Mouse (Mus musculus) MEL (cell line): ENCODE data around the gene Rdh5. TPM values are rescaled to one million over a fixed set of nuclear protein-coding genes. Genes with fewer than 3 reads are reported as not detected.

Experiments used
- DNase-seq: peaks from one replicate; pipeline ENCODE4 v3.0.0; 2011; ENCODE audit warnings: low read depth, low spot score
- H3K27ac ChIP-seq: 2 replicates; pipeline ENCODE4 v1.5.1; 2012; ENCODE audit warnings: low read depth, mild to moderate bottlenecking, control low read depth, low read length, moderate library complexity; ENCODE audit not compliant: control insufficient read depth
- H3K27me3 ChIP-seq, 2 experiments: fragments of 150-350 bp in 1 of 2; sonication (generic) in 1 of 2; 2 replicates each; pipeline ENCODE4 v1.6.1; 2012; ENCODE audit warnings: low read length in 2 of 2, mild to moderate bottlenecking in 2 of 2, improper control_type of control experiment in 1 of 2, moderate library complexity in 1 of 2; ENCODE audit not compliant: insufficient read depth in 2 of 2, control insufficient read depth in 1 of 2
- H3K36me3 ChIP-seq, 2 experiments: 2 replicates each; pipeline ENCODE4 v1.6.1; 2012 to 2014; ENCODE audit warnings: low read length in 2 of 2, improper control_type of control experiment in 1 of 2, inconsistent platforms in 1 of 2, mild to moderate bottlenecking in 1 of 2; ENCODE audit not compliant: insufficient read depth in 2 of 2, control insufficient read depth in 1 of 2
- H3K4me1 ChIP-seq, 2 experiments: fragments of 150-350 bp in 1 of 2; sonication (generic) in 1 of 2; 2 replicates each; pipeline ENCODE4 v1.6.1; 2012; ENCODE audit warnings: low read length in 2 of 2, improper control_type of control experiment in 1 of 2, mild to moderate bottlenecking in 1 of 2; ENCODE audit not compliant: insufficient read depth in 2 of 2, control insufficient read depth in 1 of 2
- H3K4me3 ChIP-seq, 2 experiments: fragments of 150-350 bp in 1 of 2; sonication (generic) in 1 of 2; 2 replicates each; pipeline ENCODE4 v1.5.1; 2012; ENCODE audit warnings: low read depth in 2 of 2, low read length in 2 of 2, mild to moderate bottlenecking in 2 of 2, moderate library complexity in 2 of 2, control low read depth in 1 of 2, improper control_type of control experiment in 1 of 2; ENCODE audit not compliant: control insufficient read depth in 1 of 2, insufficient read depth in 1 of 2
- H3K79me2 ChIP-seq: 2 replicates; pipeline ENCODE4 v1.6.1; 2012; ENCODE audit warnings: mild to moderate bottlenecking, low read length, moderate library complexity; ENCODE audit not compliant: control insufficient read depth, poor library complexity, insufficient read depth
- H3K9ac ChIP-seq: 2 replicates; pipeline ENCODE4 v1.6.1; 2012; ENCODE audit warnings: low read depth, mild to moderate bottlenecking, control low read depth, low read length, moderate library complexity; ENCODE audit not compliant: control insufficient read depth, poor library complexity, severe bottlenecking
- H3K9me3 ChIP-seq: fragments of 150-350 bp; sonication (generic); replicated peaks from 2 replicates; pipeline ENCODE4 v1.6.1; 2012; ENCODE audit warnings: mild to moderate bottlenecking, low read length, improper control_type of control experiment, moderate library complexity; ENCODE audit not compliant: insufficient read depth
- CHD1 ChIP-seq: IDR thresholded peaks from 2 replicates; pipeline ENCODE4 v1.6.1; 2012; ENCODE audit warnings: low read depth, mild to moderate bottlenecking, inconsistent platforms, low read length, improper control_type of control experiment
- CTCF ChIP-seq, 3 experiments: IDR thresholded peaks in 2 of 3; conservative IDR thresholded peaks in 1 of 3; 2 replicates each; pipeline ENCODE4 v1.5.1; 2011 to 2012; ENCODE audit warnings: low read length in 3 of 3, low read depth in 2 of 3, mild to moderate bottlenecking in 2 of 3, improper control_type of control experiment in 1 of 3, inconsistent platforms in 1 of 3, mixed read lengths in 1 of 3, moderate library complexity in 1 of 3; ENCODE audit not compliant: control insufficient read depth in 1 of 3, insufficient read depth in 1 of 3, poor library complexity in 1 of 3, severe bottlenecking in 1 of 3
- ELF1 ChIP-seq: IDR thresholded peaks from 2 replicates; pipeline ENCODE4 v1.6.1; 2014; ENCODE audit warnings: low read depth, mild to moderate bottlenecking, inconsistent platforms, low read length, improper control_type of control experiment, moderate library complexity
- EP300 ChIP-seq, 2 experiments: IDR thresholded peaks; 2 replicates each; pipeline ENCODE4 v1.6.1; 2011; ENCODE audit warnings: improper control_type of control experiment in 2 of 2, low read length in 2 of 2, low read depth in 1 of 2, mild to moderate bottlenecking in 1 of 2
- GABPA ChIP-seq: IDR thresholded peaks from 2 replicates; pipeline ENCODE4 v1.6.1; 2012; ENCODE audit warnings: low read depth, mild to moderate bottlenecking, inconsistent platforms, low read length, improper control_type of control experiment, moderate library complexity
- GATA1 ChIP-seq: IDR thresholded peaks from 2 replicates; pipeline ENCODE4 v1.6.1; 2011; ENCODE audit warnings: low read depth, low read length, improper control_type of control experiment
- HCFC1 ChIP-seq: IDR thresholded peaks from 2 replicates; pipeline ENCODE4 v1.6.1; 2012; ENCODE audit warnings: low read depth, mild to moderate bottlenecking, inconsistent platforms, low read length, improper control_type of control experiment, moderate library complexity
- JUND ChIP-seq: IDR thresholded peaks from 2 replicates; pipeline ENCODE4 v1.6.1; 2011; ENCODE audit warnings: low read depth, mild to moderate bottlenecking, improper control_type of control experiment, low read length
- KAT2A ChIP-seq: conservative IDR thresholded peaks from 2 replicates; pipeline ENCODE4 v1.6.1; 2012; ENCODE audit warnings: low read depth, low read length, improper control_type of control experiment, inconsistent platforms
- MAFK ChIP-seq: IDR thresholded peaks from 2 replicates; pipeline ENCODE4 v1.6.1; 2011; ENCODE audit warnings: low read depth, mild to moderate bottlenecking, low read length, improper control_type of control experiment, borderline replicate concordance
- MXI1 ChIP-seq: IDR thresholded peaks from 2 replicates; pipeline ENCODE4 v1.6.1; 2011; ENCODE audit warnings: mild to moderate bottlenecking, low read depth, low read length, improper control_type of control experiment
- MYB ChIP-seq: IDR thresholded peaks from 2 replicates; pipeline ENCODE4 v1.6.1; 2011; ENCODE audit warnings: mild to moderate bottlenecking, low read depth, low read length, improper control_type of control experiment
- NRF1 ChIP-seq: IDR thresholded peaks from 2 replicates; pipeline ENCODE4 v1.6.1; 2014; ENCODE audit warnings: low read depth, mild to moderate bottlenecking, inconsistent platforms, low read length, improper control_type of control experiment, moderate library complexity; ENCODE audit not compliant: poor library complexity, insufficient read depth, severe bottlenecking
- POLR2A ChIP-seq, 2 experiments: IDR thresholded peaks; 2 replicates each; pipeline ENCODE4 v1.6.1; 2011 to 2012; ENCODE audit warnings: low read length in 2 of 2, mild to moderate bottlenecking in 2 of 2, control low read depth in 1 of 2, improper control_type of control experiment in 1 of 2, low read depth in 1 of 2, moderate library complexity in 1 of 2; ENCODE audit not compliant: control insufficient read depth in 1 of 2, insufficient read depth in 1 of 2, poor library complexity in 1 of 2
- POLR2AphosphoS5 ChIP-seq: IDR thresholded peaks from 2 replicates; pipeline ENCODE4 v1.6.1; 2012; ENCODE audit warnings: low read depth, borderline replicate concordance, mild to moderate bottlenecking, inconsistent platforms, low read length, moderate library complexity, mixed read lengths
- RAD21 ChIP-seq: IDR thresholded peaks from 2 replicates; pipeline ENCODE4 v1.6.1; 2011; ENCODE audit warnings: mild to moderate bottlenecking, low read depth, low read length, improper control_type of control experiment
- SIN3A ChIP-seq: IDR thresholded peaks from 2 replicates; pipeline ENCODE4 v1.6.1; 2012; ENCODE audit warnings: low read length, improper control_type of control experiment, inconsistent platforms
- TAL1 ChIP-seq: IDR thresholded peaks from 2 replicates; pipeline ENCODE4 v1.6.1; 2012; ENCODE audit warnings: mild to moderate bottlenecking, inconsistent platforms, low read length, moderate library complexity, mixed read lengths
- TCF12 ChIP-seq: IDR thresholded peaks from 2 replicates; pipeline ENCODE4 v1.6.1; 2014; ENCODE audit warnings: low read depth, mild to moderate bottlenecking, inconsistent platforms, low read length, improper control_type of control experiment, moderate library complexity
- USF1 ChIP-seq: IDR thresholded peaks from 2 replicates; pipeline ENCODE4 v1.6.1; 2014; ENCODE audit warnings: low read depth, mild to moderate bottlenecking, inconsistent platforms, low read length, improper control_type of control experiment, moderate library complexity
- USF2 ChIP-seq, 2 experiments: IDR thresholded peaks; 2 replicates each; pipeline ENCODE4 v1.6.1; 2011 to 2012; ENCODE audit warnings: improper control_type of control experiment in 2 of 2, low read length in 2 of 2, borderline replicate concordance in 1 of 2, inconsistent platforms in 1 of 2, low read depth in 1 of 2, mild to moderate bottlenecking in 1 of 2; ENCODE audit not compliant: insufficient read depth in 1 of 2
- ZMIZ1 ChIP-seq: IDR thresholded peaks from 2 replicates; pipeline ENCODE4 v1.6.1; 2012; ENCODE audit warnings: low read depth, mild to moderate bottlenecking, inconsistent platforms, low read length, improper control_type of control experiment, moderate library complexity
- polyA plus RNA-seq, 2 experiments: library from polyadenylated mRNA; stranded (reverse) in 1 of 2; unstranded in 1 of 2; fragments of >175 nt in 1 of 2; fragments of >200 nt in 1 of 2; gene quantifications; 2 replicates each; pipeline versions ENCODE4 v1.2.1 to v1.2.4; 2012; ENCODE audit warnings: low replicate concordance in 2 of 2, low read depth in 1 of 2; ENCODE audit not compliant: insufficient read length in 2 of 2, insufficient read depth in 1 of 2, missing spikeins in 1 of 2
- total RNA-seq: library from RNA; depleted of rRNA; stranded (reverse); fragments of 300-350 nt; gene quantifications from 2 replicates; pipeline ENCODE4 v1.2.3, GENCODE M21; 2012

The Rdh5 gene
- total and polyA plus RNA-seq, 3 experiments: 1.2 to 4.2 TPM; not detected in 1

GRCm38 (mm10) chr10:128929638-128930378 lies 7.1 kb upstream of the Rdh5 start:
- Histone ChIP-seq H3K27me3 (peaks cover 4 to 10% of the 10 kb centered on the region in 2 experiments), H3K9me3 (no peaks in the 10 kb centered on the region), H3K27ac (no peak overlapping the region), H3K36me3 (no peaks in the 10 kb centered on the region), H3K4me1 (no peaks in the 10 kb centered on the region), H3K9ac (no peak overlapping the region), H3K79me2 (no peaks in the 10 kb centered on the region), H3K4me3 (no peak overlapping the region)
- TF ChIP-seq SIN3A (no peak), GABPA (no peak), KAT2A (no peak), NRF1 (no peak), JUND (no peak), TAL1 (no peak), MYB (no peak)
- no peak for DNase-seq

GRCm38 (mm10) chr10:128928356-128928755 lies 5.7 kb upstream of the Rdh5 start:
- DNase-seq: no peak
- TF ChIP-seq GATA1 (no peak), MXI1 (no peak), TCF12 (no peak)
- TF ChIP-seq, all 39 proteins: peak for 0
- peaks cover 4 to 8% of the 10 kb centered on the region in 2 experiments for H3K27me3 ChIP-seq
- peaks cover 0 to 10% of the 10 kb centered on the region in 2 experiments; a peak in 2 of 4 replicates for H3K4me1 ChIP-seq
- no peaks in the 10 kb centered on the region for H3K79me2 ChIP-seq
- no peak overlapping the region for H3K9ac ChIP-seq
- H3K36me3 ChIP-seq: no peaks in the 10 kb centered on the region
- no peak overlapping the region for H3K27ac ChIP-seq
- no peaks in the 10 kb centered on the region for H3K9me3 ChIP-seq
- H3K4me3 ChIP-seq: no peak overlapping the region

GRCm38 (mm10) chr10:128923935-128924334 lies 1.2 kb upstream of the Rdh5 start, which contains the start of gene Bloc1s1:
TSS of gene Bloc1s1 (minus strand) at chr10:128924035.
- Histone ChIP-seq H3K9me3 (no peaks in the 10 kb centered on the region), H3K79me2 (peaks cover 3% of the 10 kb centered on the region; the same call in 1 of the 2 replicates), H3K27me3 (peaks cover 2 to 4% of the 10 kb centered on the region in 2 experiments; a peak in 2 of 4 replicates), H3K9ac (peak within 1 kb of the TSS; percentile 82), H3K4me3 (peak within 1 kb of the TSS; percentile 65 to 79), H3K27ac (peak within 1 kb of the TSS; percentile 46), H3K36me3 (peaks cover 0 to 2% of the 10 kb centered on the region in 2 experiments; a peak in 1 of 4 replicates), H3K4me1 (peaks cover 0 to 20% of the 10 kb centered on the region in 2 experiments; a peak in 3 of 4 replicates)
- no peak for DNase-seq
- TF ChIP-seq CHD1 (no peak), SIN3A (no peak), ELF1 (no peak), ZMIZ1 (no peak), KAT2A (no peak), POLR2A (IDR thresholded peaks at IDR 0.05; ENCODE audit: control insufficient read depth in 1 of 2, insufficient read depth in 1 of 2, low read depth in 1 of 2, low read length in 2 of 2, poor library complexity in 1 of 2) (no peak), MYB (no peak), POLR2AphosphoS5 (no peak), MAFK (no peak), USF2 (IDR thresholded peaks at IDR 0.05; ENCODE audit: borderline replicate concordance in 1 of 2, insufficient read depth in 1 of 2, low read depth in 1 of 2, low read length in 2 of 2) (no peak), EP300 (IDR thresholded peaks at IDR 0.05; ENCODE audit: low read depth in 1 of 2, low read length in 2 of 2) (no peak), HCFC1 (no peak), JUND (no peak), CTCF (IDR thresholded peaks at IDR 0.05 in 2 of 3, conservative IDR thresholded peaks at IDR 0.05 in 1 of 3; ENCODE audit: control insufficient read depth in 1 of 3, insufficient read depth in 1 of 3, low read depth in 2 of 3, low read length in 3 of 3, poor library complexity in 1 of 3, severe bottlenecking in 1 of 3) (no peak), RAD21 (no peak), USF1 (no peak), MXI1 (no peak), TCF12 (no peak)
